Mouse (Mus musculus): ENCODE results near the gene Elmo3.
A peak's percentile ranks its signal among the peaks of the same experiment; 100 is the strongest.

Gene Elmo3

GRCm38 (mm10) chr8:105326968-105327367, 21.6 kb downstream of the Elmo3 start:
- no peak for DNase-seq (ENCODE audit: low spot score)

GRCm38 (mm10) chr8:105330325-105330724, 24.9 kb downstream of the Elmo3 start:
- no peak for DNase-seq (ENCODE audit: low spot score)

GRCm38 (mm10) chr8:105331469-105331868, 26.1 kb downstream of the Elmo3 start:
- DNase-seq (ENCODE audit: low spot score) = no peak

- no peak for DNase-seq (ENCODE audit: low spot score)
Observed at GRCm38 (mm10) chr8:105331931-105332330, 26.5 kb downstream of the Elmo3 start.

GRCm38 (mm10) chr8:105332523-105332922, 27.1 kb downstream of the Elmo3 start:
- no peak for DNase-seq (ENCODE audit: low spot score)

GRCm38 (mm10) chr8:105336373-105337130, 31.2 kb downstream of the Elmo3 start:
- no peak for DNase-seq (ENCODE audit: low spot score)

GRCm38 (mm10) chr8:105338992-105339391, 33.6 kb downstream of the Elmo3 start:
- no peak for DNase-seq (ENCODE audit: low spot score)

- DNase-seq (ENCODE audit: low spot score) = no peak
Observed at GRCm38 (mm10) chr8:105339886-105340635, 34.7 kb downstream of the Elmo3 start.

- no peak for DNase-seq (ENCODE audit: low spot score)
Observed at GRCm38 (mm10) chr8:105341399-105341798, 36.0 kb downstream of the Elmo3 start.

GRCm38 (mm10) chr8:105342768-105343167, 37.4 kb downstream of the Elmo3 start:
- no peak for DNase-seq (ENCODE audit: low spot score)

- no peak for DNase-seq (ENCODE audit: low spot score)
Observed at GRCm38 (mm10) chr8:105343791-105344574, 38.6 kb downstream of the Elmo3 start.

GRCm38 (mm10) chr8:105345061-105345975, 39.9 kb downstream of the Elmo3 start:
- no peak for DNase-seq (ENCODE audit: low spot score)

- DNase-seq (ENCODE audit: low spot score) = no peak
Observed at GRCm38 (mm10) chr8:105346611-105347427, 41.4 kb downstream of the Elmo3 start.

- peak; percentile 76 for DNase-seq (ENCODE audit: low spot score)
Observed at GRCm38 (mm10) chr8:105347428-105348221, 42.2 kb downstream of the Elmo3 start, which contains the start of gene Fhod1. Gene Fhod1, minus strand, starts transcription at chr8:105347953.

GRCm38 (mm10) chr8:105348450-105349095, 43.2 kb downstream of the Elmo3 start, which contains the start of gene Slc9a5:
Gene Slc9a5, plus strand, starts transcription at chr8:105348843.
- DNase-seq (ENCODE audit: low spot score) = no peak

- DNase-seq (ENCODE audit: low spot score) = no peak
Observed at GRCm38 (mm10) chr8:105349096-105349771, 43.8 kb downstream of the Elmo3 start.

- no peak for DNase-seq (ENCODE audit: low spot score)
Observed at GRCm38 (mm10) chr8:105350186-105350585, 44.8 kb downstream of the Elmo3 start.

- no peak for DNase-seq (ENCODE audit: low spot score)
Observed at GRCm38 (mm10) chr8:105353583-105354135, 48.3 kb downstream of the Elmo3 start.

Data from left cerebral cortex, adult 11 months (tissue).